Mouse (Mus musculus) neural tube, embryonic 15.5 days (tissue): Measurements from ENCODE around the gene Ddah1. TPM values are rescaled to one million over a fixed set of nuclear protein-coding genes. Genes with fewer than 3 reads are reported as not detected.
A peak's percentile ranks its signal among the peaks of the same experiment; 100 is the strongest.

Source experiments
- ATAC-seq: fragments of 200-750 bp; cut with Nextera tagmentation; 2 replicates; pipeline ENCODE4 v1.8.0; 2017; ENCODE audit warnings: mild to moderate bottlenecking, moderate TSS enrichment, moderate library complexity; ENCODE audit not compliant: low FRiP score
- H3K27ac ChIP-seq: fragments of 300-500 bp; sonication (generic); replicated peaks from 2 replicates; pipeline ENCODE4 v1.5.1; 2015; ENCODE audit warnings: mild to moderate bottlenecking, inconsistent platforms
- H3K27me3 ChIP-seq: fragments of 300-500 bp; sonication (generic); replicated peaks from 2 replicates; pipeline ENCODE4 v1.6.1; 2015; ENCODE audit warnings: inconsistent platforms
- H3K36me3 ChIP-seq: fragments of 300-500 bp; sonication (generic); 2 replicates; pipeline ENCODE4 v1.6.1; 2015; ENCODE audit warnings: inconsistent platforms
- H3K4me1 ChIP-seq: fragments of 300-500 bp; sonication (generic); 2 replicates; pipeline ENCODE4 v1.6.1; 2015; ENCODE audit warnings: inconsistent platforms
- H3K4me2 ChIP-seq: fragments of 300-500 bp; sonication (generic); 2 replicates; pipeline ENCODE4 v1.6.1; 2015; ENCODE audit warnings: inconsistent platforms, mild to moderate bottlenecking, moderate library complexity
- H3K4me3 ChIP-seq: fragments of 300-500 bp; sonication (generic); replicated peaks from 2 replicates; pipeline ENCODE4 v1.5.1; 2015; ENCODE audit warnings: mild to moderate bottlenecking, inconsistent platforms
- H3K9ac ChIP-seq: fragments of 300-500 bp; sonication (generic); replicated peaks from 2 replicates; pipeline ENCODE4 v1.6.1; 2015; ENCODE audit warnings: mild to moderate bottlenecking, inconsistent platforms
- H3K9me3 ChIP-seq: fragments of 300-500 bp; sonication (generic); replicated peaks from 2 replicates; pipeline ENCODE4 v1.6.1; 2016; ENCODE audit warnings: inconsistent platforms
- WGBS: fragments of 180-500 bp; shearing (Covaris S2); methylation state at CpG from one replicate; pipeline ENCODE4 v1.1.7; 2015; ENCODE audit warnings: mixed read lengths; 5-methylcytosine and 5-hydroxymethylcytosine counted together
- polyA plus RNA-seq: library from polyadenylated mRNA; unstranded; fragments of >200 nt; fragmentation: Nextera tagmentation; extraction: Ambion mirVana; gene quantifications from 2 replicates; pipeline ENCODE4 v1.2.1, GENCODE M21; 2015

Gene Ddah1
- polyA plus RNA-seq, 1 experiment from 2014 or later = 123 TPM

DNA sequence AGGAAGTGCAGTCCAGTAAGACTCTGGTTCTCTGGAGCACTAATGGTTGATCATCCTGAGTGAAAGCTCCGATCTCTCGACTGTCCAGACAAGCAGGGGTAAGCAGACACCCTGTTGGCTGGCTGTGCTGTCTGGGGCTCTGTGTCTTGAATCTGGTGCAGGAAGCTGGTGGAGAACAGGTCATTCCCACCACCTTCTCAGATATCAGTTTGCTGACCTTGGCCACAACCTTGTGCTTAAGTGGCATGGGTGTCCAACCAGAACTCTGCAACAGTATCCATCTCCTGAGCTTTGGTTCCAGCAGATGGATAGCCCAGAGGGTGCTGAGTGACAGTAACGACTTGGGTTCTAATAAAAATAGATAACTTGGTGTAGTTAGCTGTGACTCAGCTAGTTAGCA lies 31.8 kb downstream of the Ddah1 start:
- H3K4me1 ChIP-seq = peaks cover 21% of the 10 kb centered on the region
- H3K4me3 ChIP-seq = no peak overlapping the region
- no peak for ATAC-seq
- no peaks in the 10 kb centered on the region for H3K27me3 ChIP-seq
- no peak overlapping the region for H3K9ac ChIP-seq
- WGBS = 84% methylated on average over 3 of the region's 3 CpGs
- no peaks in the 10 kb centered on the region for H3K36me3 ChIP-seq
- no peak overlapping the region for H3K27ac ChIP-seq
- H3K9me3 ChIP-seq = no peaks in the 10 kb centered on the region
- H3K4me2 ChIP-seq = no peak overlapping the region

DNA sequence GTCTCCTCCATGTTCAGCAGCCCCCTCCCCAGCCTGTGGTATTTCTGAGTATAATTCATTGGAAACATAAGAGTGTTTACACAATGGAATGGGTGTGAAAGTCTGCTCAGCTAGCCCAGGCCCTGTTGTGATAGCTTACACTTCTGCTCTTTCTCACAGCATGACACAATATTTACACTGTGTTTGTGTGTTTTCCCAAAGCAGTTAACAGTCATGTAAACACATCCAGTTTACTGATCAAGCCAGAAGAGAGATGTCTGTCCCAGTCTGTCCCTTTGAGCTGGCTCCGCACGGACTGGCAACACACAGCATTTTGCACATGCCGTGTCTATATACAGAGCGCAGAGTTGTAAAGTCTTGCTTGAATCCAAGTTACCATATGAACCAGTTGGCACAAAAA lies 32.2 kb downstream of the Ddah1 start:
- H3K4me1 ChIP-seq = peaks cover 21% of the 10 kb centered on the region
- no peak overlapping the region for H3K4me3 ChIP-seq
- no peak overlapping the region for H3K9ac ChIP-seq
- 78% methylated on average over 4 of the region's 4 CpGs for WGBS
- no peak for ATAC-seq
- H3K9me3 ChIP-seq = no peaks in the 10 kb centered on the region
- H3K27ac ChIP-seq = no peak overlapping the region
- H3K36me3 ChIP-seq = no peaks in the 10 kb centered on the region
- H3K27me3 ChIP-seq = no peaks in the 10 kb centered on the region
- H3K4me2 ChIP-seq = no peak overlapping the region; the same call in 1 of the 2 replicates

DNA sequence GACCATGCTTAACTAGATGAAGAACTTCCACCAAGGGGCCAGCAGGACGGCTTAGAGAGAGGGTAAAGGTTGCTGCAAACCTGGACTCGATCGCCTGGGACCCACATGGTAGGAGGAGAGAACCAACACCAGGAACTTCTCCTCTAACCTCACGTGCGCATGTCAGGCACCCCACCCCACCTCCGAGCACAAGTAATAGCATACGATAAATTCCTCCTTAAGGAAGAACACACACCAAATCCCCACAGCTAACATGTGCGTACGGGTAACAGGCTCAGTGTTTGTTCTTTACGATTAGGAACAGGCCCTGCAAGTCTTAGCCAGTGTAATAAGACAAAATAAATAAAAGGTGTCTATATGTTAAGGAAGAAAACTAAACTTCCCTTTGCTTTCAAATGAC lies 35.9 kb downstream of the Ddah1 start:
- H3K4me1 ChIP-seq = peaks cover 34% of the 10 kb centered on the region
- no peaks in the 10 kb centered on the region for H3K9me3 ChIP-seq
- H3K27ac ChIP-seq = no peak overlapping the region

DNA sequence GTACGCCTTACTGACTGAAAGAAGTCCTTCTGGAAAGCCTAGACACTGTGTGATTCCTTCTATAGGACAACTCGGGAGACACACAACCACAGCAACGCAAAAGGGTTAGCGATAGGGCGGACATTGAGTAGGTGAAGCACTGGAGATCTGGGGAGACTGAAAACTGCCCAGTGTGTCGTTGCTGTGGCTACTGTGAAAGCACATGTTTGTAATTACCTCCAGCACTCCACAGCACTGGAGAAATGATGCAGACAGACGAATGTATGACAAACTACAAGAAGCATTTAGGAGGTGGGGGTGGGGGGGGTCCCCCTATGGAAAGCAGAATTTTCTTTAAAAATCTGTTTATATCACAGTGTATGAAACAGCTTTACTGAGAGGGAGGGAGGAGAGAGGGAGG lies 37.4 kb downstream of the Ddah1 start:
- no peak for ATAC-seq
- WGBS = 77% methylated on average over 7 of the region's 7 CpGs

More for the DNA sequence above, 35.9 kb downstream of the Ddah1 start:
- no peaks in the 10 kb centered on the region for H3K27me3 ChIP-seq
- ATAC-seq = no peak
- H3K9ac ChIP-seq = no peak overlapping the region
- no peak overlapping the region for H3K4me2 ChIP-seq
- H3K4me3 ChIP-seq = no peak overlapping the region
- no peaks in the 10 kb centered on the region for H3K36me3 ChIP-seq
- 87% methylated on average over 10 of the region's 10 CpGs for whole genome bisulfite sequencing

DNA sequence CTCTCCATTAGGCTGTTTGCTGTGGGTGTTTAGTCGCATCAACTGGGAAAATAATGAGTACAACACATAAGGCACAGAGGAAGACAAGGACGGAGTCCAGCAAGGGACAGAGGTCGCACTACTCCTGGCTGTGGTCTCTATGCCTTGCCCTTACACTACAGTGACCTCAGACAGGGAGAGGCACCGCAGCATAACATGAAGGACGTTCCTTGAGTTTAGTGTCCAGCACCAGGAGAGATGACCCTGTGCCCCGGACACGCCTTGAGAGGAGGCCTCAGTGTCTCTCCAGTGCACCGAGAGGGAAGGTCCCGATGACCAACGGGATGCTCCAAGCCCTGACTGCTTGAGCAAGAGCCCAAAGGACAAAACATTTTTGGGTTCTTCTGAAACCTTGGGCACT lies 39.6 kb downstream of the Ddah1 start:
- H3K9me3 ChIP-seq = no peaks in the 10 kb centered on the region
- no peak overlapping the region for H3K4me3 ChIP-seq
- WGBS = 79% methylated on average over 10 of the region's 10 CpGs
- H3K27me3 ChIP-seq = no peaks in the 10 kb centered on the region
- H3K4me2 ChIP-seq = no peak overlapping the region
- ATAC-seq = 0 out of 2 replicates have a peak, but pooled peaks have one; percentile 30
- no peaks in the 10 kb centered on the region for H3K36me3 ChIP-seq
- no peak overlapping the region for H3K27ac ChIP-seq
- H3K9ac ChIP-seq = no peak overlapping the region
- H3K4me1 ChIP-seq = peaks cover 21% of the 10 kb centered on the region

More for the DNA sequence above, 37.4 kb downstream of the Ddah1 start:
- H3K4me1 ChIP-seq = peaks cover 22% of the 10 kb centered on the region
- H3K4me3 ChIP-seq = no peak overlapping the region
- no peaks in the 10 kb centered on the region for H3K27me3 ChIP-seq
- no peaks in the 10 kb centered on the region for H3K9me3 ChIP-seq
- no peak overlapping the region for H3K9ac ChIP-seq
- no peak overlapping the region for H3K4me2 ChIP-seq
- no peaks in the 10 kb centered on the region for H3K36me3 ChIP-seq
- no peak overlapping the region for H3K27ac ChIP-seq

DNA sequence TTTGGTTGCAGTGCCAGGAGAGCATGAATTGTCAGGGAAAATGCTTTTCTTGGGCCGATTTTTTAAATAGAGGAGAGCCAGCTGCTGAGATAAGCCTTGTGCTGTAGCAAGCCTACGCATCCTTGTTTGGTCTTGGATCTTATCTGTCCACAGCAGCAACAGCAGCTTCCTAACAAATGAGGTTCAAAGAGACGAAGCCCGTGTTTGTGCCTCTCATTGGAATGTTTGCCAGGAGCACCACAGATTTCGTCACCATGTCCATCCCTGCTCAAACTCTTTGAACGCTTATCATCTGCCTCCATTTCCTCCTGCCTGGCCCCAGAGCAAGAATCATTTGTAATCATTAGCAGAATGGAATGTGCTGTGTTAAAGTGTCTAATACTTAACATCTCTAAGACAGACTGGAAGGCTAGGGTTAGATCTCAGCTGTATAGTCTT lies 40.3 kb downstream of the Ddah1 start:
- Histone ChIP-seq H3K4me1 (peaks cover 21% of the 10 kb centered on the region), H3K9ac (no peak overlapping the region), H3K36me3 (no peaks in the 10 kb centered on the region), H3K4me2 (no peak overlapping the region), H3K4me3 (no peak overlapping the region), H3K9me3 (no peaks in the 10 kb centered on the region), H3K27me3 (no peaks in the 10 kb centered on the region), H3K27ac (no peak overlapping the region)
- 64% methylated on average over 6 of the region's 6 CpGs for WGBS
- ATAC-seq = no peak

DNA sequence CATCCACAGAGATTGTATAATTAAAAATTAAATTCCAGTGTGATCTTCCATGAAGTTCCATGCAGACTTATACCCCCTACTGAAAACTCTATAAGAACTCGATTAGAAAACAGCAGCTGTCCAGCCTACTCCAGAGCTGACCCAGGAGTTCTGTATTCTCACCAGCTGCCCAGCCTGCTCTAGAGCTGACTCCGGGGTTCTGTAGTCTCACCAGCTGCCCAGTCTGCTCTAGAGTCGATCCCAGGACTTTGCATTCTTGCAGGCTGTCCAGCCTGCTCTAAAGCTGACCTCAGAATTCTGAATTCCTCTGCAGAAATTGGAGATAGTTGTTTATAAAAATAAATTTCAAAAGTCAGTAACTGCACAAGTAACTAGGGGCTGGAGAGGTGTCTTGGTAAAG lies 40.9 kb downstream of the Ddah1 start:
- WGBS = 73% methylated on average over 3 of the region's 3 CpGs
- H3K27ac ChIP-seq = no peak overlapping the region

DNA sequence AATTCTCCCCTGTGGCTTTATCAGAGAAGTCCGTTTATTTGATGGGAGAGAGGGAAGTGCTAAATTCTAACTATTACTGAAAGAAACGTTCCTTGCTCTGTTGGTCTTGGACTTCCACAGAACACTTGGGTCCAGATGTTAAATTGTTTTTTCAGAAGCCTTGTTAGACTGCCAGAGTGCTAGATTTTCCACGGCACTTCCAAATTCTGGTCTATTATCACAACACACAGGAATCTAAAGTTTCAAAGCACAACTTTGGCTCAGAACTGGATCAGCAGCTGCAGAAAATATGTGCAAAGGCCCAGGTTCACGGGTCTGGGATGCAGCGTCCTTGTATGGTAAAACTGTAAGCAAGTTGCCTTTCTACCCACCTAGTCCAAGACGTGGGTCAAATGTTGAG lies 43.6 kb downstream of the Ddah1 start:
- Histone ChIP-seq H3K4me1 (peaks cover 40% of the 10 kb centered on the region), H3K36me3 (no peaks in the 10 kb centered on the region), H3K9me3 (no peaks in the 10 kb centered on the region), H3K27ac (no peak overlapping the region), H3K9ac (no peak overlapping the region), H3K27me3 (no peaks in the 10 kb centered on the region), H3K4me2 (no peak overlapping the region), H3K4me3 (no peak overlapping the region)
- 79% methylated on average over 6 of the region's 6 CpGs for WGBS
- no peak for ATAC-seq

More for the DNA sequence above, 40.9 kb downstream of the Ddah1 start:
- no peak overlapping the region for H3K4me2 ChIP-seq
- H3K4me1 ChIP-seq = peaks cover 21% of the 10 kb centered on the region
- H3K9ac ChIP-seq = no peak overlapping the region
- ATAC-seq = no peak
- H3K4me3 ChIP-seq = no peak overlapping the region
- no peaks in the 10 kb centered on the region for H3K27me3 ChIP-seq
- no peaks in the 10 kb centered on the region for H3K36me3 ChIP-seq
- H3K9me3 ChIP-seq = no peaks in the 10 kb centered on the region

DNA sequence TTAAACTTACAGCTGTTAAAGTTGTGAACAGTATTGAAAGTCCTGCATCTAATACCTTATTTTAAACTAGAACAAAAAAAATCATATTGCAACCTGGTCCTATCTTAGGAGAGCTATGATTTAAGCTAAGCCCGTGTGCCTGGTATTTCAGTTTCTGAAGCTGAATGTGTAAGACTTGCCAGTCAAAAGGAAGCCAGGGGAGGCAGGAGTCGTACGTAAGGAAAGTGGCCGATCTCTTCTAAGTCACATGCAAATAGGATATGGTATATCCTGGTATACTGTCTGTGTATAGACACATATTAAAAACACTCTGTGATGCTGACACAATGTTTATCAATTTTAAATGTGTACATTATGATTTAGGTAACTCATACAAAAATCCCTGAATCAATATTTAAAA lies 47.4 kb downstream of the Ddah1 start:
- H3K4me3 ChIP-seq = no peak overlapping the region
- no peaks in the 10 kb centered on the region for H3K36me3 ChIP-seq
- peaks cover 31% of the 10 kb centered on the region for H3K4me1 ChIP-seq
- no peak for ATAC-seq
- H3K27ac ChIP-seq = 0 out of 2 replicates have a peak overlapping the region, but pooled peaks have one; percentile 9
- no peak overlapping the region for H3K4me2 ChIP-seq
- WGBS = 16% methylated on average over 4 of the region's 4 CpGs
- H3K9ac ChIP-seq = no peak overlapping the region
- H3K9me3 ChIP-seq = no peaks in the 10 kb centered on the region
- no peaks in the 10 kb centered on the region for H3K27me3 ChIP-seq

DNA sequence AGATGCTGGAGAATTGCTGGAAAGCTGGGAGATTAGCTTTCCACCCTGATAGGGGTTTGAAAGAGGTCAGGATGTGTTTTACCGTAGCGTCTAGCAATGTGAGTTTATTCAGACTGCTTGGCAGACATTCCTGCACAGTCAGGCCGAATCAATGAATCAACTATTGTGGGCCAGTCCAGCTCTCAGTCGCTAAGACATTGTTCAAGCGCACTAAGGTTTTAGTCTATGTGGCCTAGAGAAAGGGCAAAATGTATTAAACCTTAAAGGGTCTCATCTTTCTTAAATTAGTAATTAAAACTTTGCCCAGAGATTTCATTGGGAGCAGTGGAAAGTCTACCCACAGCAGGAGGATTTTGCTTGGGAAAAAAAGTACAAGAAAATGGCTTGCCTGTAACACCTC lies 48.0 kb downstream of the Ddah1 start:
- Histone ChIP-seq H3K9ac (no peak overlapping the region), H3K36me3 (no peaks in the 10 kb centered on the region), H3K27ac (peak overlapping the region; percentile 46), H3K4me2 (peak overlapping the region; percentile 28), H3K4me1 (peaks cover 34% of the 10 kb centered on the region), H3K27me3 (no peaks in the 10 kb centered on the region), H3K9me3 (no peaks in the 10 kb centered on the region), H3K4me3 (no peak overlapping the region)
- ATAC-seq = peak; percentile 66; the same call in 1 of the 2 replicates
- 13% methylated on average over 5 of the region's 5 CpGs for WGBS

DNA sequence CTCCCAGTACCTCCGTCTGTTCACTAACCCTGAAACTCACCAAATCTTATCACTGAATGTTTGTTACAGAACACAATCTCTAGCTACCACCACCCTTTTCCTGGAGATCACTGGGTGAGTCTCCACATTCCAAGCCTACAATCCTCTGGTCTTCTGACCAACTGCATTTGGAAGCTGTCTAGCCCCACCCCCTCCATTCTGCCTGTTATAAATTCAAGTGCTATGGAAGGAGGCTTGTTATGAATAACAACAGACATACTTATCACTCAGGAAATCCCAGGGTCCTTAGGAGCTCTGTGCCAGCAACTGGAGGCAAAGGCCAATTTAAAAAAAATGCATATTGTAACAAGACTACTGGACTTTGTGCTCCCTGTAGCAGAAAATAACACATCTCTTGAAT lies 58.3 kb downstream of the Ddah1 start:
- Histone ChIP-seq H3K27me3 (no peaks in the 10 kb centered on the region), H3K36me3 (no peaks in the 10 kb centered on the region), H3K4me3 (no peak overlapping the region), H3K4me1 (peaks cover 8% of the 10 kb centered on the region), H3K27ac (peak overlapping the region; percentile 10; the same call in 1 of the 2 replicates), H3K9ac (no peak overlapping the region), H3K4me2 (no peak overlapping the region), H3K9me3 (no peaks in the 10 kb centered on the region)
- 88% methylated on average over 1 of the region's 1 CpGs for WGBS
- no peak for ATAC-seq

DNA sequence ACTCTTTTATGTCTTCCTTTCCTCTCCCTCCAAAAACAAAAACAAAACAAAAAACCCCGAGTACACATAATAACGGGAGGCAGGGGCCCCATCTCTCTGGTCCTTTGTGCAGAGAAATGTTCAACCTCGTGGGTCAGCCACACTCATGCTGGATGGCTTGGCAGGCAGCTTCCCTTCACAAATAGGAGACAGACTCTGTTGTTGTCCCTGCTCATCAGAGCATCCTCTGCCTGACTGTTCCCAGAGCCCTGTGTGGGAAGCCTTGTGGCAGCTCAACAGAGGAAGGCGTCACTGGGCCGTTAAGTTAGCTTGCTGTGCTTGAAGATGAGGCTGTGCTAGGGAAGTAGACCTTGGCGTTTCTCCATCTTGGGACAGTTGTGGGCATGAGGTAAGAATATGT lies 58.8 kb downstream of the Ddah1 start:
- peak; percentile 67 for ATAC-seq
- H3K4me1 ChIP-seq = peaks cover 8% of the 10 kb centered on the region

DNA sequence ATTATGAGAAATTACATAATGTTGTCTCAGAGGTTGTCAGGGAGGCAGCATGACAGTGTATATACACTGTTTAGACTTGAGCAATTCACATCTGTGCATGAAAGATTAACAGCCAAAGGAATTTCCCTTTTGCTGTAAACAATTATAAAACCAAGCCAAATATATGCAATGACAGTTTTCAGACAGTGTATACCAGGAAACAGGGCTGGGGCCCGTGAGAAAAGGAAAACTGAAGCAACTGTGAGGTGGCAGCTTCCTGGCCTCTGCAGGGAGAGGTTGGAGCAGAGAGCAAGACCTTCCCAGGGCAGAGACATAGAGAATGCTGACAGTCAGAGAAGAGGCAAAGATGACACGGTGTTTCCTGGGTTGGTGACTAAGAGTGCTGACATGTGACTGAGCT lies 62.0 kb downstream of the Ddah1 start:
- Histone ChIP-seq H3K9ac (no peak overlapping the region), H3K4me3 (no peak overlapping the region), H3K36me3 (no peaks in the 10 kb centered on the region), H3K27me3 (no peaks in the 10 kb centered on the region), H3K4me1 (peaks cover 14% of the 10 kb centered on the region), H3K4me2 (no peak overlapping the region), H3K27ac (no peak overlapping the region), H3K9me3 (no peaks in the 10 kb centered on the region)
- ATAC-seq = no peak
- WGBS = 81% methylated on average over 2 of the region's 2 CpGs

More for the DNA sequence above, 58.8 kb downstream of the Ddah1 start:
- 41% methylated on average over 6 of the region's 6 CpGs for WGBS
- Histone ChIP-seq H3K27ac (0 out of 2 replicates have a peak overlapping the region, but pooled peaks have one; percentile 10), H3K27me3 (no peaks in the 10 kb centered on the region), H3K9ac (no peak overlapping the region), H3K4me2 (no peak overlapping the region), H3K9me3 (no peaks in the 10 kb centered on the region), H3K4me3 (no peak overlapping the region), H3K36me3 (no peaks in the 10 kb centered on the region)
